Comparison of ENCODE assay signal across 22 mouse cellular contexts in genomic region chr1:192532212-192532611, GRCm38 (mm10).
DNase-seq lines count a peak whose midpoint lies in the region; ATAC-seq lines count a peak whose summit lies in the region.
"Had no signal": no experiment of that assay in that cellular context is flagged by ENCODE, and none has a peak within 500 bp of the region (broad histone marks: within the 10 kb centered on the region; RNA-seq: fewer than 3 reads in every experiment).

No protein-coding gene starts in this region.

- no peak for DNase-seq in liver, embryonic 11.5 days (ENCODE audit: low spot score)
- DNase-seq in liver = no peak
- no peak for DNase-seq in retina, postnatal 1 day
- no peak for DNase-seq in cerebellum, adult 8-10 months
- DNase-seq: adrenal gland, postnatal 14 days; B cell, adult 2 months; cerebellum, adult 11 months; cerebellum, postnatal 25 days; gastrocnemius, postnatal 14 days; heart, adult 2 months; thymus, postnatal 25 days had no signal

- H3K36me3 ChIP-seq in liver, embryonic 11.5 days (ENCODE audit: control insufficient read depth, insufficient read depth, low read length) = no peaks in the 10 kb centered on the region
- H3K36me3 ChIP-seq in lung, embryonic 16.5 days (ENCODE audit: control insufficient read depth, insufficient read depth, low read length) = no peaks in the 10 kb centered on the region
- H3K36me3 ChIP-seq in forebrain, embryonic 16.5 days (ENCODE audit: control insufficient read depth, insufficient read depth) = no peaks in the 10 kb centered on the region
- H3K36me3 ChIP-seq: embryonic facial prominence, embryonic 10.5 days; forebrain, embryonic 12.5 days; hindbrain, embryonic 12.5 days; intestine, embryonic 15.5 days; limb, embryonic 13.5 days; midbrain, embryonic 13.5 days; neural tube, embryonic 13.5 days had no signal

- peak; percentile 26 for ATAC-seq in liver, embryonic 11.5 days (replicated peaks; ENCODE audit: low FRiP score)
- peak; percentile 22 for ATAC-seq in inflammation-experienced regulatory T-cells, adult 6 months
- peak; percentile 34 for ATAC-seq in lung, embryonic 16.5 days (ENCODE audit: low read depth)
- peak; percentile 26 for ATAC-seq in megakaryocyte progenitor cell, adult 5-6 weeks (replicated peaks; ENCODE audit: poor library complexity)
- ATAC-seq in forebrain, embryonic 16.5 days = no peak
- ATAC-seq: intestine, embryonic 15.5 days; midbrain, embryonic 13.5 days had no signal

- H3K27me3 ChIP-seq in liver, embryonic 11.5 days (replicated peaks; ENCODE audit: control insufficient read depth, insufficient read depth, low read length) = no peaks in the 10 kb centered on the region
- H3K27me3 ChIP-seq in lung, embryonic 16.5 days (ENCODE audit: control insufficient read depth, insufficient read depth, low read depth, low read length) = no peaks in the 10 kb centered on the region
- no peaks in the 10 kb centered on the region for H3K27me3 ChIP-seq in forebrain, embryonic 16.5 days (replicated peaks; ENCODE audit: control insufficient read depth, insufficient read depth, low read length)
- H3K27me3 ChIP-seq: forebrain, embryonic 12.5 days; hindbrain, embryonic 12.5 days; intestine, embryonic 15.5 days; limb, embryonic 13.5 days; midbrain, embryonic 13.5 days; neural tube, embryonic 13.5 days had no signal

- no peak overlapping the region for H3K4me3 ChIP-seq in liver, embryonic 11.5 days (ENCODE audit: low read depth, low read length)
- no peak overlapping the region for H3K4me3 ChIP-seq in lung, embryonic 16.5 days (ENCODE audit: low read length)
- no peak overlapping the region for H3K4me3 ChIP-seq in forebrain, embryonic 16.5 days (replicated peaks; ENCODE audit: low read length)
- H3K4me3 ChIP-seq: embryonic facial prominence, embryonic 10.5 days; forebrain, embryonic 12.5 days; heart, adult 2 months; hindbrain, embryonic 12.5 days; intestine, embryonic 15.5 days; limb, embryonic 13.5 days; midbrain, embryonic 13.5 days; neural tube, embryonic 13.5 days had no signal

- H3K9me3 ChIP-seq in liver, embryonic 11.5 days (ENCODE audit: control insufficient read depth, low read length) = no peaks in the 10 kb centered on the region
- H3K9me3 ChIP-seq in lung, embryonic 16.5 days (ENCODE audit: control insufficient read depth, low read length) = no peaks in the 10 kb centered on the region
- H3K9me3 ChIP-seq in forebrain, embryonic 16.5 days (ENCODE audit: control insufficient read depth, low read length) = no peaks in the 10 kb centered on the region
- H3K9me3 ChIP-seq: embryonic facial prominence, embryonic 10.5 days; forebrain, embryonic 12.5 days; hindbrain, embryonic 12.5 days; intestine, embryonic 15.5 days; limb, embryonic 13.5 days; midbrain, embryonic 13.5 days; neural tube, embryonic 13.5 days had no signal

- H3K4me2 ChIP-seq in liver, embryonic 11.5 days = no peak overlapping the region
- H3K4me2 ChIP-seq in lung, embryonic 16.5 days (ENCODE audit: low read depth, low read length) = no peak overlapping the region
- H3K4me2 ChIP-seq in forebrain, embryonic 16.5 days (ENCODE audit: low read length) = no peak overlapping the region
- H3K4me2 ChIP-seq: forebrain, embryonic 12.5 days; hindbrain, embryonic 12.5 days; intestine, embryonic 15.5 days; limb, embryonic 13.5 days; midbrain, embryonic 13.5 days; neural tube, embryonic 13.5 days had no signal

- no peak overlapping the region for H3K27ac ChIP-seq in liver, embryonic 11.5 days (ENCODE audit: low read depth, low read length)
- peak overlapping the region; percentile 30; the same call in 1 of the 2 replicates for H3K27ac ChIP-seq in lung, embryonic 16.5 days (ENCODE audit: low read length)
- no peak overlapping the region for H3K27ac ChIP-seq in forebrain, embryonic 16.5 days (ENCODE audit: low read length)
- H3K27ac ChIP-seq: embryonic facial prominence, embryonic 10.5 days; forebrain, embryonic 12.5 days; heart, adult 2 months; hindbrain, embryonic 12.5 days; intestine, embryonic 15.5 days; limb, embryonic 13.5 days; midbrain, embryonic 13.5 days; neural tube, embryonic 13.5 days had no signal

- 22% methylated on average over 2 of the region's 2 CpGs for WGBS in liver, embryonic 11.5 days
- 37% methylated on average over 2 of the region's 2 CpGs for WGBS in lung, embryonic 16.5 days
- 72% methylated on average over 2 of the region's 2 CpGs for WGBS in forebrain, embryonic 16.5 days

- H3K4me1 ChIP-seq in liver, embryonic 11.5 days (replicated peaks; ENCODE audit: control insufficient read depth, insufficient read depth, low read length) = peaks cover 5% of the 10 kb centered on the region; the same call in 1 of the 2 replicates
- 0 out of 2 replicates have a peak, but pooled peaks cover 2% of the 10 kb centered on the region for H3K4me1 ChIP-seq in lung, embryonic 16.5 days (replicated peaks; ENCODE audit: control insufficient read depth, insufficient read depth, low read length)
- no peaks in the 10 kb centered on the region for H3K4me1 ChIP-seq in forebrain, embryonic 16.5 days (replicated peaks; ENCODE audit: control insufficient read depth, insufficient read depth, low read length)
- H3K4me1 ChIP-seq: forebrain, embryonic 12.5 days; intestine, embryonic 15.5 days; neural tube, embryonic 13.5 days had no signal

- H3K9ac ChIP-seq in liver, embryonic 11.5 days (ENCODE audit: low read depth, low read length) = no peak overlapping the region
- H3K9ac ChIP-seq in lung, embryonic 16.5 days (ENCODE audit: low read length) = no peak overlapping the region
- H3K9ac ChIP-seq in forebrain, embryonic 16.5 days (replicated peaks; ENCODE audit: low read depth, low read length) = no peak overlapping the region
- H3K9ac ChIP-seq: forebrain, embryonic 12.5 days; hindbrain, embryonic 12.5 days; intestine, embryonic 15.5 days; limb, embryonic 13.5 days; midbrain, embryonic 13.5 days; neural tube, embryonic 13.5 days had no signal
